Mouse (Mus musculus): Measurements from ENCODE around the gene Ercc2. TPM values are rescaled to one million over a fixed set of nuclear protein-coding genes. Genes with fewer than 3 reads are reported as not detected.
A peak's percentile ranks its signal among the peaks of the same experiment; 100 is the strongest.

Gene Ercc2
- total and polyA plus RNA-seq, 3 experiments: 34.4 to 44.5 TPM; not detected in 1

GRCm38 (mm10) chr7:19402535-19403112 is 20.8 kb downstream of the Ercc2 start:
- H3K27me3 ChIP-seq (ENCODE audit: control insufficient read depth in 1 of 2, insufficient read depth in 2 of 2, low read length in 2 of 2): no peaks in the 10 kb centered on the region
- H3K4me3 ChIP-seq (ENCODE audit: control insufficient read depth in 1 of 2, insufficient read depth in 1 of 2, low read depth in 2 of 2, low read length in 2 of 2): no peak overlapping the region
- no peaks in the 10 kb centered on the region; the same call in 1 of the 2 replicates for H3K79me2 ChIP-seq (ENCODE audit: control insufficient read depth, insufficient read depth, low read length, poor library complexity)
- TF ChIP-seq SMC3 (IDR thresholded peaks at IDR 0.05; ENCODE audit: low read depth, low read length) (no peak), MYC (IDR thresholded peaks at IDR 0.05; ENCODE audit: low read depth, low read length) (no peak), TAL1 (IDR thresholded peaks at IDR 0.05; ENCODE audit: low read length) (no peak), BHLHE40 (IDR thresholded peaks at IDR 0.05; ENCODE audit: borderline replicate concordance, low read depth, low read length) (no peak), KAT2A (conservative IDR thresholded peaks at IDR 0.05; ENCODE audit: low read depth, low read length) (no peak), CTCF (IDR thresholded peaks at IDR 0.05 in 2 of 3, conservative IDR thresholded peaks at IDR 0.05 in 1 of 3; ENCODE audit: control insufficient read depth in 1 of 3, insufficient read depth in 1 of 3, low read depth in 2 of 3, low read length in 3 of 3, poor library complexity in 1 of 3, severe bottlenecking in 1 of 3) (no peak), ZMIZ1 (IDR thresholded peaks at IDR 0.05; ENCODE audit: low read depth, low read length) (no peak), POLR2AphosphoS2 (IDR thresholded peaks at IDR 0.05; ENCODE audit: low read length) (no peak), TBP (IDR thresholded peaks at IDR 0.05; ENCODE audit: low read depth, low read length) (no peak), USF2 (IDR thresholded peaks at IDR 0.05; ENCODE audit: borderline replicate concordance in 1 of 2, insufficient read depth in 1 of 2, low read depth in 1 of 2, low read length in 2 of 2) (no peak), MXI1 (IDR thresholded peaks at IDR 0.05; ENCODE audit: low read depth, low read length) (no peak), CHD2 (IDR thresholded peaks at IDR 0.05; ENCODE audit: low read length) (no peak), RAD21 (IDR thresholded peaks at IDR 0.05; ENCODE audit: low read depth, low read length) (no peak), NRF1 (IDR thresholded peaks at IDR 0.05; ENCODE audit: insufficient read depth, low read depth, low read length, poor library complexity, severe bottlenecking) (no peak), POLR2AphosphoS5 (IDR thresholded peaks at IDR 0.05; ENCODE audit: borderline replicate concordance, low read depth, low read length) (no peak; the same call in 1 of the 2 replicates), JUND (IDR thresholded peaks at IDR 0.05; ENCODE audit: low read depth, low read length) (no peak), MAZ (IDR thresholded peaks at IDR 0.05; ENCODE audit: low read depth, low read length) (no peak), HCFC1 (IDR thresholded peaks at IDR 0.05; ENCODE audit: low read depth, low read length) (no peak), MAFK (IDR thresholded peaks at IDR 0.05; ENCODE audit: borderline replicate concordance, low read depth, low read length) (no peak)
- H3K4me1 ChIP-seq (ENCODE audit: control insufficient read depth in 1 of 2, insufficient read depth in 2 of 2, low read length in 2 of 2): peaks cover 0 to 13% of the 10 kb centered on the region in 2 experiments; a peak in 3 of 4 replicates
- no peak overlapping the region for H3K27ac ChIP-seq (ENCODE audit: control insufficient read depth, low read depth, low read length)
- no peak for DNase-seq (ENCODE audit: low read depth, low spot score)
- H3K9ac ChIP-seq (ENCODE audit: control insufficient read depth, low read depth, low read length, poor library complexity, severe bottlenecking): no peak overlapping the region
- no peaks in the 10 kb centered on the region for H3K9me3 ChIP-seq (replicated peaks; ENCODE audit: insufficient read depth, low read length)
- H3K36me3 ChIP-seq (ENCODE audit: control insufficient read depth in 1 of 2, insufficient read depth in 2 of 2, low read length in 2 of 2): no peaks in the 10 kb centered on the region; a peak in 1 of 4 replicates

- peak; percentile 82 for DNase-seq (ENCODE audit: low read depth, low spot score)
- Histone ChIP-seq H3K9ac (ENCODE audit: control insufficient read depth, low read depth, low read length, poor library complexity, severe bottlenecking) (peak within 1 kb of the TSS; percentile 43), H3K4me3 (ENCODE audit: control insufficient read depth in 1 of 2, insufficient read depth in 1 of 2, low read depth in 2 of 2, low read length in 2 of 2) (peak within 1 kb of the TSS; percentile 43 to 50), H3K4me1 (ENCODE audit: control insufficient read depth in 1 of 2, insufficient read depth in 2 of 2, low read length in 2 of 2) (peaks cover 0 to 13% of the 10 kb centered on the region in 2 experiments; a peak in 3 of 4 replicates), H3K27me3 (ENCODE audit: control insufficient read depth in 1 of 2, insufficient read depth in 2 of 2, low read length in 2 of 2) (no peaks in the 10 kb centered on the region), H3K79me2 (ENCODE audit: control insufficient read depth, insufficient read depth, low read length, poor library complexity) (no peaks in the 10 kb centered on the region; the same call in 1 of the 2 replicates), H3K27ac (ENCODE audit: control insufficient read depth, low read depth, low read length) (no peak within 1 kb of the TSS), H3K9me3 (replicated peaks; ENCODE audit: insufficient read depth, low read length) (no peaks in the 10 kb centered on the region), H3K36me3 (ENCODE audit: control insufficient read depth in 1 of 2, insufficient read depth in 2 of 2, low read length in 2 of 2) (no peaks in the 10 kb centered on the region; a peak in 1 of 4 replicates)
- no peak for TF ChIP-seq GATA1 (IDR thresholded peaks at IDR 0.05; ENCODE audit: low read depth, low read length)
- TF ChIP-seq MXI1 (IDR thresholded peaks at IDR 0.05; ENCODE audit: low read depth, low read length): no peak
- TF ChIP-seq ELF1 (IDR thresholded peaks at IDR 0.05; ENCODE audit: low read depth, low read length): no peak
- TF ChIP-seq NRF1 (IDR thresholded peaks at IDR 0.05; ENCODE audit: insufficient read depth, low read depth, low read length, poor library complexity, severe bottlenecking): peak; percentile 67
- TF ChIP-seq RAD21 (IDR thresholded peaks at IDR 0.05; ENCODE audit: low read depth, low read length): no peak
- TF ChIP-seq USF1 (IDR thresholded peaks at IDR 0.05; ENCODE audit: low read depth, low read length): no peak
- no peak for TF ChIP-seq GABPA (IDR thresholded peaks at IDR 0.05; ENCODE audit: low read depth, low read length)
- TF ChIP-seq ZKSCAN1 (IDR thresholded peaks at IDR 0.05; ENCODE audit: low read depth, low read length): no peak
- TF ChIP-seq POLR2AphosphoS2 (IDR thresholded peaks at IDR 0.05; ENCODE audit: low read length): no peak
Observed at GRCm38 (mm10) chr7:19403731-19404296, 22.0 kb downstream of the Ercc2 start, which contains the start of gene Klc3. Gene Klc3, minus strand, starts transcription at chr7:19404104.

All from MEL (cell line).